Mouse (Mus musculus): ENCODE results near the gene Frmd4b. TPM values are rescaled to one million over a fixed set of nuclear protein-coding genes. Genes with fewer than 3 reads are reported as not detected.
"Not testable (repeated sequence)": the region's sequence is repeated elsewhere in the genome, so short reads cannot be mapped to it uniquely, and the experiment has no call there.

The Frmd4b gene
- polyA plus RNA-seq, 1 experiment from 2014 or later = 13.5 TPM

- H3K27me3 ChIP-seq (ENCODE audit: control insufficient read depth, insufficient read depth, low read length); H3K36me3 ChIP-seq (ENCODE audit: control insufficient read depth, insufficient read depth); H3K4me3 ChIP-seq (ENCODE audit: low read length); H3K4me2 ChIP-seq (ENCODE audit: low read depth, low read length); ATAC-seq (replicated peaks; ENCODE audit: extremely low read depth, insufficient read depth, low FRiP score); H3K27ac ChIP-seq (ENCODE audit: low read length); H3K9me3 ChIP-seq (replicated peaks; ENCODE audit: control insufficient read depth, low read length); H3K9ac ChIP-seq (ENCODE audit: low read length): not testable (repeated sequence)
- peaks cover 12% of the 10 kb centered on the region for H3K4me1 ChIP-seq (ENCODE audit: control insufficient read depth, insufficient read depth, low read length)
- WGBS = 94% methylated on average over 2 of the region's 2 CpGs
Measured at GRCm38 (mm10) chr6:97259926-97260325, 357.4 kb downstream of the Frmd4b start.

DNA sequence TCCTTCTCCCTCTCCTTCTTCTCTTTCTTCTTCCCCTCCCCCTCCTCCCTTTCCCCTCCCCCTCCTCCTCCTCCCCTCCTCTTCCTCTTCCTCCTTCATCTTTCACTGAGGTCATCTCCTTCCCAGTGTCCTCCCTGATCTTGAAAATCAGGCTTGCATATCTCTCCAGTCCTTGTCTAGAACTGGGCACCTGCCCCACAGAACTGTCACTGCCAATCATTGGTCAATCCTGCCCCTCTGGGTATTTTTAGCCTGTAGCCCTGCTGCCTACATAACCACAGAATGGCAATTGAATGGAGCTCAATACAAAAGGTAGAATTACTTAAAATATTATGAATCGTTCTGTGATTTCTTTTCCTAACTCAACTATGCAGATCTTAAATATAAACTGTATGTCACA lies 358.9 kb downstream of the Frmd4b start:
- ATAC-seq (replicated peaks; ENCODE audit: extremely low read depth, insufficient read depth, low FRiP score) = no peak
- H3K4me1 ChIP-seq (ENCODE audit: control insufficient read depth, insufficient read depth, low read length) = peaks cover 7% of the 10 kb centered on the region; the same call in 1 of the 2 replicates
- no peaks in the 10 kb centered on the region for H3K36me3 ChIP-seq (ENCODE audit: control insufficient read depth, insufficient read depth)
- no peaks in the 10 kb centered on the region for H3K9me3 ChIP-seq (replicated peaks; ENCODE audit: control insufficient read depth, low read length)
- H3K9ac ChIP-seq (ENCODE audit: low read length) = no peak overlapping the region
- no peaks in the 10 kb centered on the region for H3K27me3 ChIP-seq (ENCODE audit: control insufficient read depth, insufficient read depth, low read length)
- H3K27ac ChIP-seq (ENCODE audit: low read length) = no peak overlapping the region
- H3K4me3 ChIP-seq (ENCODE audit: low read length) = no peak overlapping the region
- 59% methylated on average over 1 of the region's 1 CpGs for WGBS
- no peak overlapping the region for H3K4me2 ChIP-seq (ENCODE audit: low read depth, low read length)

DNA sequence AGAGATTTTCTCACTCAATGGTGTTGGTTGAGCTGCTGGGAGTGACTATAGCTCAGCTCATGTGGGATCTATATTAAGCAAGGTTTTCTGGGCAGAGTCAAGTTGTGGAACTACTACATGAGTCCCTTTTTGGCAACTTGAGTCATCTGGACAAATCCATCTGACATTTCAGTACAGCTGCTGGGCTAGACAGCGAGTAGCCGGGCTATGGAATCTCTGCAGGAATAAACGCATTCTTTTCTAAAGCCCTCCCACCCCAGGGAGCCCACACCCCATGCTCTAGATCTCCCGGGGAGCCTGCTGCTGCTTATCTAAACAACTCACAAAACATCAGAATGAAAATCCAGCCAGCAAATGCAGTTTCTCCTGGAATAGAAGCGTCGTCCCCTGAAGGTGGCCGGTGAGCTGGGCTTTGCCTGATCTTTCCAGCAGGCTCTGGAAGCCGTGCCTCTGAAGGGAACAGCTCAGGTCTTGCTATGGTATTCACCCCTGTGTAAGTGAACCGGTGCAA lies 364.6 kb downstream of the Frmd4b start, which contains the start of gene Lmod3:
TSS of gene Lmod3 (minus strand) at position 49 of the 511 bp plus-strand sequence.
- Histone ChIP-seq H3K9ac (ENCODE audit: low read length) (peak within 1 kb of the TSS; percentile 75), H3K4me1 (ENCODE audit: control insufficient read depth, insufficient read depth, low read length) (peaks cover 4% of the 10 kb centered on the region; the same call in 1 of the 2 replicates), H3K4me2 (ENCODE audit: low read depth, low read length) (peak within 1 kb of the TSS; percentile 66), H3K27me3 (ENCODE audit: control insufficient read depth, insufficient read depth, low read length) (no peaks in the 10 kb centered on the region), H3K9me3 (replicated peaks; ENCODE audit: control insufficient read depth, low read length) (no peaks in the 10 kb centered on the region), H3K36me3 (ENCODE audit: control insufficient read depth, insufficient read depth) (peaks cover 3% of the 10 kb centered on the region), H3K27ac (ENCODE audit: low read length) (peak within 1 kb of the TSS; percentile 98), H3K4me3 (ENCODE audit: low read length) (peak within 1 kb of the TSS; percentile 47)
- WGBS = 7% methylated on average over 9 of the region's 9 CpGs
- peak; percentile 87 for ATAC-seq (replicated peaks; ENCODE audit: extremely low read depth, insufficient read depth, low FRiP score)

- Histone ChIP-seq H3K36me3 (ENCODE audit: control insufficient read depth, insufficient read depth) (peaks cover 10% of the 10 kb centered on the region), H3K27me3 (ENCODE audit: control insufficient read depth, insufficient read depth, low read length) (no peaks in the 10 kb centered on the region), H3K4me3 (ENCODE audit: low read length) (peak overlapping the region; percentile 47), H3K9ac (ENCODE audit: low read length) (peak overlapping the region; percentile 68), H3K4me2 (ENCODE audit: low read depth, low read length) (peak overlapping the region; percentile 66), H3K9me3 (replicated peaks; ENCODE audit: control insufficient read depth, low read length) (no peaks in the 10 kb centered on the region), H3K4me1 (ENCODE audit: control insufficient read depth, insufficient read depth, low read length) (peaks cover 4% of the 10 kb centered on the region; the same call in 1 of the 2 replicates), H3K27ac (ENCODE audit: low read length) (peak overlapping the region; percentile 98)
- no peak for ATAC-seq (replicated peaks; ENCODE audit: extremely low read depth, insufficient read depth, low FRiP score)
- 21% methylated on average over 5 of the region's 5 CpGs for WGBS
Measured at GRCm38 (mm10) chr6:97252086-97252485, 365.3 kb downstream of the Frmd4b start.

- H3K4me3 ChIP-seq (ENCODE audit: low read length) = peak overlapping the region; percentile 47
- H3K4me2 ChIP-seq (ENCODE audit: low read depth, low read length) = peak overlapping the region; percentile 66
- H3K9me3 ChIP-seq (replicated peaks; ENCODE audit: control insufficient read depth, low read length) = no peaks in the 10 kb centered on the region
- ATAC-seq (replicated peaks; ENCODE audit: extremely low read depth, insufficient read depth, low FRiP score) = no peak
- peaks cover 10% of the 10 kb centered on the region for H3K36me3 ChIP-seq (ENCODE audit: control insufficient read depth, insufficient read depth)
- WGBS = 19% methylated on average over 6 of the region's 6 CpGs
- H3K27ac ChIP-seq (ENCODE audit: low read length) = no peak overlapping the region
- H3K27me3 ChIP-seq (ENCODE audit: control insufficient read depth, insufficient read depth, low read length) = no peaks in the 10 kb centered on the region
- no peak overlapping the region for H3K9ac ChIP-seq (ENCODE audit: low read length)
- peaks cover 4% of the 10 kb centered on the region; the same call in 1 of the 2 replicates for H3K4me1 ChIP-seq (ENCODE audit: control insufficient read depth, insufficient read depth, low read length)
Measured at GRCm38 (mm10) chr6:97250966-97251365, 366.4 kb downstream of the Frmd4b start.

- Histone ChIP-seq H3K27ac (ENCODE audit: low read length) (no peak overlapping the region), H3K4me3 (ENCODE audit: low read length) (no peak overlapping the region), H3K4me1 (ENCODE audit: control insufficient read depth, insufficient read depth, low read length) (no peaks in the 10 kb centered on the region), H3K4me2 (ENCODE audit: low read depth, low read length) (no peak overlapping the region), H3K9me3 (replicated peaks; ENCODE audit: control insufficient read depth, low read length) (no peaks in the 10 kb centered on the region), H3K36me3 (ENCODE audit: control insufficient read depth, insufficient read depth) (peaks cover 10% of the 10 kb centered on the region), H3K27me3 (ENCODE audit: control insufficient read depth, insufficient read depth, low read length) (no peaks in the 10 kb centered on the region), H3K9ac (ENCODE audit: low read length) (no peak overlapping the region)
- no peak for ATAC-seq (replicated peaks; ENCODE audit: extremely low read depth, insufficient read depth, low FRiP score)
Measured at GRCm38 (mm10) chr6:97245200-97245599, 372.1 kb downstream of the Frmd4b start.

DNA sequence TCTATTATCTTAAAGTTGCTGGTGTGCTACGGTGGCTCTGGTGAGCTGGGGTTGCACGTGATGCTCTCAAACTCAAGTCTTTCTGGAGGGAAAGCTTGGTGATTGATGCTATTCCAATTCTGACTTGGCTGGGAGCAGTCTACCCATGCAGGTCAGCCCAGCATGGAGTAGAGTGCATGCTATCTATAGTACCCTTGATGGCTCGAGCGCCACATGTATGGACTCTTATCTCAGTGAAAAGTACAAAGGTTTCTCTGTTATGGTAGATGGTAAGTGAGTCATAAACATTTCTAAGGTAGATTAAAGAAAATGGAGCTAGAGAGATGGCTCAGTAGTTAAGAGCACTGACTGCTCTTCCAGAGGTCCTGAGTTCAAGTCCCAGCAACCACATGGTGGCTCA lies 374.8 kb downstream of the Frmd4b start:
- 78% methylated on average over 4 of the region's 4 CpGs for WGBS

GRCm38 (mm10) chr6:97240092-97240491 lies 377.2 kb downstream of the Frmd4b start:
- Histone ChIP-seq H3K9me3 (replicated peaks; ENCODE audit: control insufficient read depth, low read length) (peaks cover 5% of the 10 kb centered on the region; the same call in 1 of the 2 replicates), H3K4me2 (ENCODE audit: low read depth, low read length) (no peak overlapping the region), H3K4me1 (ENCODE audit: control insufficient read depth, insufficient read depth, low read length) (no peaks in the 10 kb centered on the region), H3K27ac (ENCODE audit: low read length) (no peak overlapping the region), H3K9ac (ENCODE audit: low read length) (no peak overlapping the region), H3K4me3 (ENCODE audit: low read length) (no peak overlapping the region), H3K27me3 (ENCODE audit: control insufficient read depth, insufficient read depth, low read length) (no peaks in the 10 kb centered on the region), H3K36me3 (ENCODE audit: control insufficient read depth, insufficient read depth) (peaks cover 13% of the 10 kb centered on the region)
- WGBS = 80% methylated on average over 5 of the region's 5 CpGs
- no peak for ATAC-seq (replicated peaks; ENCODE audit: extremely low read depth, insufficient read depth, low FRiP score)

More for the DNA sequence above, 374.8 kb downstream of the Frmd4b start:
- no peak overlapping the region for H3K4me3 ChIP-seq (ENCODE audit: low read length)
- H3K27ac ChIP-seq (ENCODE audit: low read length) = no peak overlapping the region
- no peaks in the 10 kb centered on the region for H3K27me3 ChIP-seq (ENCODE audit: control insufficient read depth, insufficient read depth, low read length)
- H3K9me3 ChIP-seq (replicated peaks; ENCODE audit: control insufficient read depth, low read length) = peaks cover 5% of the 10 kb centered on the region; the same call in 1 of the 2 replicates
- no peak overlapping the region for H3K9ac ChIP-seq (ENCODE audit: low read length)
- no peak overlapping the region for H3K4me2 ChIP-seq (ENCODE audit: low read depth, low read length)
- ATAC-seq (replicated peaks; ENCODE audit: extremely low read depth, insufficient read depth, low FRiP score) = no peak
- H3K4me1 ChIP-seq (ENCODE audit: control insufficient read depth, insufficient read depth, low read length) = no peaks in the 10 kb centered on the region
- H3K36me3 ChIP-seq (ENCODE audit: control insufficient read depth, insufficient read depth) = peaks cover 14% of the 10 kb centered on the region

- no peak overlapping the region for H3K4me3 ChIP-seq (ENCODE audit: low read length)
- H3K27ac ChIP-seq (ENCODE audit: low read length) = no peak overlapping the region
- WGBS = 92% methylated on average over 6 of the region's 6 CpGs
- H3K9ac ChIP-seq (ENCODE audit: low read length) = no peak overlapping the region
- no peaks in the 10 kb centered on the region for H3K27me3 ChIP-seq (ENCODE audit: control insufficient read depth, insufficient read depth, low read length)
- H3K9me3 ChIP-seq (replicated peaks; ENCODE audit: control insufficient read depth, low read length) = peaks cover 5% of the 10 kb centered on the region; the same call in 1 of the 2 replicates
- H3K4me1 ChIP-seq (ENCODE audit: control insufficient read depth, insufficient read depth, low read length) = no peaks in the 10 kb centered on the region
- peaks cover 13% of the 10 kb centered on the region for H3K36me3 ChIP-seq (ENCODE audit: control insufficient read depth, insufficient read depth)
- no peak for ATAC-seq (replicated peaks; ENCODE audit: extremely low read depth, insufficient read depth, low FRiP score)
- no peak overlapping the region for H3K4me2 ChIP-seq (ENCODE audit: low read depth, low read length)
Measured at GRCm38 (mm10) chr6:97239360-97239759, 378.0 kb downstream of the Frmd4b start.
